Mouse (Mus musculus) cerebellum, postnatal 10 days (tissue): ENCODE results near the gene Kdf1.
"Not testable (repeated sequence)": the region's sequence is repeated elsewhere in the genome, so short reads cannot be mapped to it uniquely, and the experiment has no call there.

Experiments
- DNase-seq, 2 experiments: peaks; one replicate each; pipeline ENCODE4 v3.0.0; 2021; ENCODE audit warnings: mixed read lengths in 2 of 2

Kdf1 gene

GRCm38 (mm10) chr4:133496738-133497445, 21.9 kb upstream of the Kdf1 start:
- DNase-seq = peak; percentile 45 to 51

- peak; percentile 63 to 70 for DNase-seq
Measured at GRCm38 (mm10) chr4:133497461-133498159, 21.2 kb upstream of the Kdf1 start.

- peak; percentile 90 to 93 for DNase-seq
Measured at GRCm38 (mm10) chr4:133498160-133498724, 20.5 kb upstream of the Kdf1 start, which contains the start of gene Trnp1. TSS of gene Trnp1 (minus strand) at chr4:133498550.

GRCm38 (mm10) chr4:133501514-133501913, 17.2 kb upstream of the Kdf1 start:
- DNase-seq = no peak

- peak in 1 of 2 experiments; percentile 11 for DNase-seq
Measured at GRCm38 (mm10) chr4:133504300-133504699, 14.5 kb upstream of the Kdf1 start.

- peak; percentile 44 to 54 for DNase-seq
Measured at GRCm38 (mm10) chr4:133504755-133505485, 13.8 kb upstream of the Kdf1 start.

- DNase-seq = peak in 1 of 2 experiments; percentile 7
Measured at GRCm38 (mm10) chr4:133506573-133506972, 12.2 kb upstream of the Kdf1 start.

GRCm38 (mm10) chr4:133508990-133509389, 9.8 kb upstream of the Kdf1 start:
- DNase-seq = peak; percentile 92 to 95

- DNase-seq = peak in 1 of 2 experiments; percentile 44
Measured at GRCm38 (mm10) chr4:133511050-133511449, 7.7 kb upstream of the Kdf1 start.

- not testable (repeated sequence) for DNase-seq
Measured at GRCm38 (mm10) chr4:133512511-133512910, 6.3 kb upstream of the Kdf1 start.

- peak; percentile 90 to 92 for DNase-seq
Measured at GRCm38 (mm10) chr4:133512972-133513371, 5.8 kb upstream of the Kdf1 start.

- DNase-seq = peak; percentile 49 to 52
Measured at GRCm38 (mm10) chr4:133519369-133519665, 554 bp downstream of the Kdf1 start.

GRCm38 (mm10) chr4:133521502-133521901, 2.7 kb downstream of the Kdf1 start:
- DNase-seq = no peak

GRCm38 (mm10) chr4:133527788-133528187, 9.0 kb downstream of the Kdf1 start:
- no peak for DNase-seq

GRCm38 (mm10) chr4:133532777-133533176, 14.0 kb downstream of the Kdf1 start:
- DNase-seq = no peak

GRCm38 (mm10) chr4:133536081-133536480, 17.3 kb downstream of the Kdf1 start:
- DNase-seq = no peak

- no peak for DNase-seq
Measured at GRCm38 (mm10) chr4:133536652-133537051, 17.9 kb downstream of the Kdf1 start.

- peak; percentile 97 to 98 for DNase-seq
Measured at GRCm38 (mm10) chr4:133545272-133546231, 26.8 kb downstream of the Kdf1 start, which contains the start of gene Nudc. TSS of gene Nudc (minus strand) at chr4:133545996.

- no peak for DNase-seq
Measured at GRCm38 (mm10) chr4:133552029-133552428, 33.3 kb downstream of the Kdf1 start.

- peak; percentile 42 to 50 for DNase-seq
Measured at GRCm38 (mm10) chr4:133552768-133553447, 34.1 kb downstream of the Kdf1 start, which contains the start of gene Nr0b2. TSS of gene Nr0b2 (plus strand) at chr4:133553376.
